Mouse (Mus musculus): ENCODE measurements around the gene Msi2. TPM values are rescaled to one million over a fixed set of nuclear protein-coding genes. Genes with fewer than 3 reads are reported as not detected.
A peak's percentile ranks its signal among the peaks of the same experiment; 100 is the strongest.

Gene Msi2
- polyA plus RNA-seq, 1 experiment from 2014 or later, result 20.2 TPM

GRCm38 (mm10) chr11:88429680-88430079, 288.6 kb downstream of the Msi2 start:
- H3K27ac ChIP-seq (replicated peaks), result no peak overlapping the region
- no peak overlapping the region for H3K4me3 ChIP-seq
- H3K27me3 ChIP-seq (replicated peaks; ENCODE audit: low read depth, poor library complexity, severe bottlenecking), result no peaks in the 10 kb centered on the region
- no peaks in the 10 kb centered on the region for H3K9me3 ChIP-seq
- H3K4me1 ChIP-seq, result peaks cover 34% of the 10 kb centered on the region
- WGBS, result 93% methylated on average over 6 of the region's 6 CpGs
- DNase-seq (ENCODE audit: low spot score), result no peak
- peaks cover 20% of the 10 kb centered on the region for H3K36me3 ChIP-seq (replicated peaks)

- Histone ChIP-seq H3K4me3 (no peak overlapping the region), H3K9me3 (no peaks in the 10 kb centered on the region), H3K36me3 (replicated peaks) (peaks cover 18% of the 10 kb centered on the region), H3K4me1 (peaks cover 55% of the 10 kb centered on the region), H3K27me3 (replicated peaks; ENCODE audit: low read depth, poor library complexity, severe bottlenecking) (no peaks in the 10 kb centered on the region), H3K27ac (replicated peaks) (no peak overlapping the region)
- WGBS, result 56% methylated on average over 9 of the region's 9 CpGs
- no peak for DNase-seq (ENCODE audit: low spot score)
These were observed 292.6 kb downstream of the Msi2 start for GRCm38 (mm10) chr11:88425631-88426101.

DNA sequence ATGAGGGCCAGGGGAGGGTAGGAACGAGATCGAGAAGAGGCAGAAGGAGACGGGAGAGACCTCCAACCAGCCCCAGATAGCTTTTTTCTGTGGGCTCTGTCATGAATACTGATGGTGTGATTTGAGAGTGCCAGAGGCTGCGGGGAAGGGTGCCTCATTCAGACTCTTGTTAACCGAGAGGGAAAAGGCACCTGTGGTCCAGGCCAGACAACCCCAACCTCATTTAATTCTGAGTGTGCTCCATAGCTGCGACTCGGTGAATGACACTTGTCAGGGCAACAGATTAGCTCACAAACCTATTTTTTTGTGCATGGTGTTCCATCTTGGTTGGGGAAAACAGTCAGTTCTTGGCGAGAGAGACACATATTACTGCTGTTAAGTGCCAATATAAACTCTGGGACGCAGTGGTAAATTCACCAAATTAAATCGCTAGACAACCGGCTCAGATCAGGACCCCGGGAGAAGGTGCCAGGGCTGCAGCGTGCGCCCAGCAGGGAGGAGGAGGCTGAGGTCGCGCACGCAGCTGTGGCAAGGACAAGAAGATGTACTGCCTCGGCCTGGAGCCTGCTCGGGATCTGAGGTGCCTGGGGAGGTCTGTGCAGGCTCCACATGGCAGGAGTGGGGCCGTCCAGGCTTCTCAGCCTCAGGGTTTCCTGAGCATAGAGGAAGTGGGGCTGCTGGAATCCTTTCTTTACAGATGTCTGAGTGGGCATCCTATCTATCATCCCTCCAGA, 294.1 kb downstream of the Msi2 start:
- DNase-seq (ENCODE audit: low spot score), result no peak
- Histone ChIP-seq H3K4me3 (no peak overlapping the region), H3K4me1 (peaks cover 68% of the 10 kb centered on the region), H3K27ac (replicated peaks) (no peak overlapping the region), H3K27me3 (replicated peaks; ENCODE audit: low read depth, poor library complexity, severe bottlenecking) (no peaks in the 10 kb centered on the region), H3K9me3 (no peaks in the 10 kb centered on the region), H3K36me3 (replicated peaks) (peaks cover 16% of the 10 kb centered on the region)
- WGBS, result 75% methylated on average over 20 of the region's 20 CpGs

- no peak for DNase-seq (ENCODE audit: low spot score)
- no peaks in the 10 kb centered on the region for H3K9me3 ChIP-seq
- no peak overlapping the region for H3K4me3 ChIP-seq
- peaks cover 30% of the 10 kb centered on the region for H3K36me3 ChIP-seq (replicated peaks)
- peaks cover 70% of the 10 kb centered on the region for H3K4me1 ChIP-seq
- H3K27ac ChIP-seq (replicated peaks), result peak overlapping the region; percentile 66
- WGBS, result 72% methylated on average over 9 of the region's 9 CpGs
- H3K27me3 ChIP-seq (replicated peaks; ENCODE audit: low read depth, poor library complexity, severe bottlenecking), result no peaks in the 10 kb centered on the region
These were observed 297.2 kb downstream of the Msi2 start for GRCm38 (mm10) chr11:88421057-88421578.

- no peak for DNase-seq (ENCODE audit: low spot score)
- Histone ChIP-seq H3K36me3 (replicated peaks) (peaks cover 30% of the 10 kb centered on the region), H3K4me1 (peaks cover 68% of the 10 kb centered on the region), H3K27me3 (replicated peaks; ENCODE audit: low read depth, poor library complexity, severe bottlenecking) (no peaks in the 10 kb centered on the region), H3K9me3 (no peaks in the 10 kb centered on the region), H3K27ac (replicated peaks) (0 out of 2 replicates have a peak overlapping the region, but pooled peaks have one; percentile 37), H3K4me3 (no peak overlapping the region)
- WGBS, result 93% methylated on average over 9 of the region's 9 CpGs
These were observed 298.5 kb downstream of the Msi2 start for GRCm38 (mm10) chr11:88419657-88420366.

- H3K27me3 ChIP-seq (replicated peaks; ENCODE audit: low read depth, poor library complexity, severe bottlenecking), result no peaks in the 10 kb centered on the region
- peak overlapping the region; percentile 77 for H3K27ac ChIP-seq (replicated peaks)
- WGBS, result 49% methylated on average over 7 of the region's 7 CpGs
- no peak overlapping the region for H3K4me3 ChIP-seq
- no peak for DNase-seq (ENCODE audit: low spot score)
- peaks cover 31% of the 10 kb centered on the region for H3K36me3 ChIP-seq (replicated peaks)
- H3K9me3 ChIP-seq, result no peaks in the 10 kb centered on the region
- H3K4me1 ChIP-seq, result peaks cover 71% of the 10 kb centered on the region
These were observed 299.2 kb downstream of the Msi2 start for GRCm38 (mm10) chr11:88419064-88419463.

DNA sequence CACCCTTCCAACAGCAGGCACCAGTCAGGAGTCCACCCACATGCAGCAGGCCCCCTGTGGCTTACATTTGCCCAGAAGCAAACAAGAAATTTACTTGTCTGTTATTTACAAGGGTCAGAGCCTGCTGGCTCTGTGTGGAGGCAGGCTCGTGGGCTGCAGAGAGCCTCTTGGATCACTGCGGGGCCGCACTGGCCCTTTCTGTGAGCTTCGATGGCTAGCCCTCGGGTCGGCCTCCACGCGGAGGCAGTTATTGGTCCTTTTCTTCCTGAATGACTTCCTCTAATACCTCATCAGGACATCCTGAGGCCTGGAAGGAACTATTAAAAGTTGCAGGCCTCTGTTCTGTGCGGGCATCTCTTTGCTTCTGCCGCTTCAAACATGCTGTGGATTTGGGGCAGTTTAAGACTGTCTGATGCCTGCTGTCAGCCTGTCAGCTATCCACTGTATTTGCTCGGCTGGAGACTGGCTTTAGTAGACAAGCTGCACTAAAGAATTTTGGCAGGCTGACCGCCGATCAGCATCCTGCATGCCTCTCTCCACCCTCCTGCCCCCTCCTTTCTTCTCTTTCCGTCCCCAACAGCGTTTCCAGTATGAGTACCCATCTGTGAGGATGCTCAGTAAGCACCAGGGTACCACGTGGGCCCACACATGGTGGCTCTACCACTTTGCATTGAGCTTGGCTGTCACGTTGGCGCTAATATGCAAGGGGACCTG, 304.0 kb downstream of the Msi2 start:
- no peaks in the 10 kb centered on the region for H3K9me3 ChIP-seq
- H3K4me3 ChIP-seq, result no peak overlapping the region
- WGBS, result 55% methylated on average over 18 of the region's 18 CpGs
- no peak for DNase-seq (ENCODE audit: low spot score)
- H3K4me1 ChIP-seq, result peaks cover 54% of the 10 kb centered on the region
- H3K27ac ChIP-seq (replicated peaks), result peak overlapping the region; percentile 44
- no peaks in the 10 kb centered on the region for H3K27me3 ChIP-seq (replicated peaks; ENCODE audit: low read depth, poor library complexity, severe bottlenecking)
- peaks cover 57% of the 10 kb centered on the region for H3K36me3 ChIP-seq (replicated peaks)

- DNase-seq (ENCODE audit: low spot score), result peak; percentile 82
- H3K27me3 ChIP-seq (replicated peaks; ENCODE audit: low read depth, poor library complexity, severe bottlenecking), result no peaks in the 10 kb centered on the region
- H3K9me3 ChIP-seq, result no peaks in the 10 kb centered on the region
- peaks cover 72% of the 10 kb centered on the region for H3K36me3 ChIP-seq (replicated peaks)
- H3K4me3 ChIP-seq, result no peak overlapping the region
- peaks cover 41% of the 10 kb centered on the region for H3K4me1 ChIP-seq
- WGBS, result 45% methylated on average over 5 of the region's 5 CpGs
- peak overlapping the region; percentile 74 for H3K27ac ChIP-seq (replicated peaks)
These were observed 305.8 kb downstream of the Msi2 start for GRCm38 (mm10) chr11:88412423-88413094.

DNA sequence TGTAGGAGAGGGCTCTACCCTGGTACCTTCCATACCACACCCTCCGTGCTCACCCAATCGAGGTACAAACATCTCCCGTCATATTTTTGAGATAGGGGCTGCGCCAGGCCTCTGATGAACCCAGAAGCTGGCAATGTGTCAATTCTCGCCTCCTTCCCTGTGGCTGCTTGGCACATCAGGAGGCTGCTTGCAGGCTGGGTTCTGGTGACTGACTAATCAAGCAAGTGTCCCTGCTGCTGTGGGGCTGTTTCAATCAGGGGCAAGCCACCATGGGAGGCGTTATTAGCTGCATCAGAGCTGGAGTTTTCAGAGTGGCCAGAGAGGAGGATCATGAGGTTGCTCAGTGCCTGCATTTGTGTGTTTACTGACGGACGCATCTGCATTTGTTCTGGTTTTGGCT, 310.0 kb downstream of the Msi2 start:
- Histone ChIP-seq H3K4me3 (no peak overlapping the region), H3K27ac (replicated peaks) (0 out of 2 replicates have a peak overlapping the region, but pooled peaks have one; percentile 2), H3K9me3 (no peaks in the 10 kb centered on the region), H3K27me3 (replicated peaks; ENCODE audit: low read depth, poor library complexity, severe bottlenecking) (peaks cover 10% of the 10 kb centered on the region; the same call in 1 of the 2 replicates), H3K36me3 (replicated peaks) (peaks cover 74% of the 10 kb centered on the region), H3K4me1 (peaks cover 52% of the 10 kb centered on the region)
- WGBS, result 94% methylated on average over 8 of the region's 8 CpGs
- no peak for DNase-seq (ENCODE audit: low spot score)

- H3K27ac ChIP-seq (replicated peaks), result peak overlapping the region; percentile 30; the same call in 1 of the 2 replicates
- H3K36me3 ChIP-seq (replicated peaks), result peaks cover 70% of the 10 kb centered on the region
- peaks cover 55% of the 10 kb centered on the region for H3K4me1 ChIP-seq
- no peaks in the 10 kb centered on the region for H3K9me3 ChIP-seq
- 74% methylated on average over 3 of the region's 3 CpGs for WGBS
- no peak for DNase-seq (ENCODE audit: low spot score)
- H3K4me3 ChIP-seq, result no peak overlapping the region
- H3K27me3 ChIP-seq (replicated peaks; ENCODE audit: low read depth, poor library complexity, severe bottlenecking), result peaks cover 10% of the 10 kb centered on the region; the same call in 1 of the 2 replicates
These were observed 311.9 kb downstream of the Msi2 start for GRCm38 (mm10) chr11:88406408-88406915.

DNA sequence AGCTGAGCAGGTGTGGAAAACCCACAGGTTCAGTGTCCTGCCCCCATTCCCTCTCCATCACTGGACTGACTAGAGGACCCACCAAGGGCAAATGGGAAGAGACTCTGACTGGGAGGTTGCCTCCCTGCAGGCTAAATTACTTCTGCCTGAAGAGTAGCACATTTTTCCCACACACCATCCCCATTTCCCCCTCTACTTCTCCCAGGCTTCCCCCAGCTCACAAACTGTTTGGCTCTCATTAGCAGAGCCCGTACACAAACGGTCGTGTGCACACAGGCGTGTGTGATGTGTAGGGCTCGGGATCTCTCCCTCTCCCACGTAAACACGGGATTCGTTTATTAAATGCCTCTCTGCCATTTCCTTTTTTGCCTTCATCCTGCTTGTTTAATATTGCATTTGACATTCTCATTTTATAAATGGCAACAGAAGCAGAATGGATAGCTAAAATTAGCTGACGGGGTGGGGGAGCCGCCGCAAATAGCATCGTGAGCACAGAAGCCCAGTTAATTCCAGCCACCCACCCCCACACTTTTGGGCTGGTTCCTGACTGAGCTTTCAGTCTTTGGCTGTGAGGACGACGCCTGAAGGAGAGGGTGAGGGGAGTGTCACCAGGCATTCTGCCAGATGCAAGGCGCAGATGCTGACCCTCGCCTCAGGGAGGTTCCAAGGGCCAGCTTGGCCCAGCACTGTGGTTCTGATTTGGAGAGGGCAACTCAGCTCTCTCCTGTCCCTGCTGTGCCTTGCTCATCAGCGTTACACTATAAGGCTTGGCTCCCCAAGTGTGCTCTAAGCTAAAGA, 313.3 kb downstream of the Msi2 start:
- Histone ChIP-seq H3K36me3 (replicated peaks) (peaks cover 68% of the 10 kb centered on the region), H3K27ac (replicated peaks) (peak overlapping the region; percentile 63), H3K4me1 (peaks cover 58% of the 10 kb centered on the region)

More for the DNA sequence above, 313.3 kb downstream of the Msi2 start:
- Histone ChIP-seq H3K4me3 (no peak overlapping the region), H3K9me3 (no peaks in the 10 kb centered on the region), H3K27me3 (replicated peaks; ENCODE audit: low read depth, poor library complexity, severe bottlenecking) (peaks cover 10% of the 10 kb centered on the region; the same call in 1 of the 2 replicates)
- DNase-seq (ENCODE audit: low spot score), result no peak
- 51% methylated on average over 17 of the region's 17 CpGs for WGBS

All from embryonic facial prominence, embryonic 10.5 days (tissue).